In the genomic region with DNA sequence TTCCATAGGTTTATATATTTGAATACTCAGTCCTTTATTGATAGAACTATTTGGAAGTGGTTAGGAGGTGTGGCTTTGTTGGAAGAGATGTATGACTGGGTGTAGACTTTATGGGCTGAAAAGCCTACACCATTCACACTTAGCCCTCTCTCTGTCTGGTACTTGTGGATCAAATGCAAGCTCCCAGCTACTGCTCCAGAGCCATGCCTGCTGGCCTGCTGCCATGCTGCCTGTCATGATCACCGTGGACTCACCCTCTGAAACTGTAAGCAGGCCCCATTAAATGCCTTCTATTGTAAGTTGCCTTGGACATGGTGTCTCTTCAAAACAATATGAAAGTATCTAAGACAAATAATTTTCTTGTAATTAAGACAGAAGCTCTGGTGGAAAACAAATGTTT, we compare ENCODE assay signal across 21 mouse cellular contexts.
DNase-seq lines count a peak whose midpoint lies in the region; ATAC-seq and TF ChIP-seq lines count a peak whose summit lies in the region.
"Had no signal": no experiment of that assay in that cellular context is flagged by ENCODE, and none has a peak within 500 bp of the region (broad histone marks: within the 10 kb centered on the region; RNA-seq: fewer than 3 reads in every experiment).

No protein-coding gene starts in this region.

- no peaks in the 10 kb centered on the region for H3K9me3 ChIP-seq in forebrain, postnatal 0 days (ENCODE audit: low read length)
- no peaks in the 10 kb centered on the region for H3K9me3 ChIP-seq in forebrain, embryonic 10.5 days
- H3K9me3 ChIP-seq in lung, embryonic 14.5 days (ENCODE audit: low read depth, low read length) = no peaks in the 10 kb centered on the region
- H3K9me3 ChIP-seq: heart, embryonic 15.5 days had no signal

- DNase-seq in cerebellum, postnatal 10 days = peak; percentile 11 to 37
- DNase-seq in cerebellum, adult 9-10 months = no peak
- DNase-seq in forebrain, postnatal 0 days = peak; percentile 23
- DNase-seq in forebrain, embryonic 10.5 days (ENCODE audit: extremely low spot score, low spot score) = no peak
- peak; percentile 9 for DNase-seq in lung, embryonic 14.5 days
- DNase-seq in lung, postnatal 25 days (ENCODE audit: low spot score) = no peak
- peak; percentile 1 for DNase-seq in NIH3T3 (ENCODE audit: low read depth)
- no peak for DNase-seq in urinary bladder, adult 2 months (ENCODE audit: low spot score)
- DNase-seq: adrenal gland, postnatal 10 days; B cell, adult 2 months; cerebellum, adult 11-12 months; cerebellum, adult 9-11 months; gastrocnemius, postnatal 14 days; heart, adult 2 months; heart, postnatal 14 days had no signal

- no peaks in the 10 kb centered on the region for H3K27me3 ChIP-seq in forebrain, postnatal 0 days (ENCODE audit: insufficient read depth, low read length)
- H3K27me3 ChIP-seq in forebrain, embryonic 10.5 days (ENCODE audit: poor library complexity, severe bottlenecking) = no peaks in the 10 kb centered on the region
- H3K27me3 ChIP-seq in lung, embryonic 14.5 days (ENCODE audit: insufficient read depth, low read length) = no peaks in the 10 kb centered on the region
- H3K27me3 ChIP-seq: heart, embryonic 15.5 days had no signal

- no peak for ATAC-seq in forebrain, postnatal 0 days
- no peak for ATAC-seq in lung, embryonic 14.5 days (ENCODE audit: insufficient read depth)
- ATAC-seq: CD4-positive, CD25-positive, alpha-beta regulatory T cell, adult 4 months; forebrain, embryonic 16.5 days; hindbrain, embryonic 16.5 days had no signal

- WGBS in forebrain, postnatal 0 days = 28% methylated on average over 1 of the region's 1 CpGs
- WGBS in forebrain, embryonic 10.5 days = 79% methylated on average over 1 of the region's 1 CpGs
- WGBS in lung, embryonic 14.5 days = 47% methylated on average over 1 of the region's 1 CpGs

- no peaks in the 10 kb centered on the region for H3K4me1 ChIP-seq in forebrain, postnatal 0 days (ENCODE audit: insufficient read depth)
- H3K4me1 ChIP-seq in forebrain, embryonic 10.5 days = no peaks in the 10 kb centered on the region
- no peaks in the 10 kb centered on the region for H3K4me1 ChIP-seq in lung, embryonic 14.5 days (ENCODE audit: insufficient read depth)
- H3K4me1 ChIP-seq: heart, embryonic 15.5 days had no signal

- no peak for TF ChIP-seq CTCF in forebrain, postnatal 0 days (IDR thresholded peaks at IDR 0.05; ENCODE audit: low read depth)
- no peak for TF ChIP-seq CTCF in lung, embryonic 14.5 days (IDR thresholded peaks at IDR 0.05; ENCODE audit: low read depth)

- no peak overlapping the region for H3K4me3 ChIP-seq in forebrain, postnatal 0 days (ENCODE audit: low read depth, low read length)
- H3K4me3 ChIP-seq in forebrain, embryonic 10.5 days = no peak overlapping the region
- no peak overlapping the region for H3K4me3 ChIP-seq in lung, embryonic 14.5 days (ENCODE audit: low read depth, low read length)
- H3K4me3 ChIP-seq: heart, adult 2 months; heart, embryonic 15.5 days had no signal

- no peak overlapping the region for H3K4me2 ChIP-seq in forebrain, postnatal 0 days (ENCODE audit: low read depth)
- H3K4me2 ChIP-seq in lung, embryonic 14.5 days = no peak overlapping the region
- H3K4me2 ChIP-seq: heart, embryonic 11.5 days; heart, embryonic 15.5 days had no signal

- H3K36me3 ChIP-seq in forebrain, postnatal 0 days (ENCODE audit: insufficient read depth) = no peaks in the 10 kb centered on the region
- H3K36me3 ChIP-seq in forebrain, embryonic 10.5 days (replicated peaks) = no peaks in the 10 kb centered on the region
- no peaks in the 10 kb centered on the region for H3K36me3 ChIP-seq in lung, embryonic 14.5 days (ENCODE audit: insufficient read depth)
- H3K36me3 ChIP-seq: G1E; heart, embryonic 15.5 days had no signal

- H3K27ac ChIP-seq in forebrain, postnatal 0 days (ENCODE audit: low read depth, low read length) = no peak overlapping the region
- H3K27ac ChIP-seq in forebrain, embryonic 10.5 days = no peak overlapping the region
- no peak overlapping the region for H3K27ac ChIP-seq in lung, embryonic 14.5 days (ENCODE audit: low read depth)
- H3K27ac ChIP-seq: heart, adult 2 months; heart, embryonic 15.5 days had no signal

- H3K9ac ChIP-seq in forebrain, postnatal 0 days = no peak overlapping the region
- no peak overlapping the region for H3K9ac ChIP-seq in lung, embryonic 14.5 days
- H3K9ac ChIP-seq: heart, embryonic 15.5 days had no signal

Comparison
In these comparisons a context has a peak if more than half of its experiments do, and no peak if none do; other contexts are left out.
1. DNase-seq: peak in cerebellum, postnatal 10 days (2 of 2), forebrain, postnatal 0 days (single experiment), lung, embryonic 14.5 days (single experiment) and NIH3T3 (single experiment); none in cerebellum, adult 9-10 months (single experiment), forebrain, embryonic 10.5 days (single experiment), lung, postnatal 25 days (single experiment) and urinary bladder, adult 2 months (single experiment).